Mouse (Mus musculus): Measurements from ENCODE around the gene Rplp1. TPM values are rescaled to one million over a fixed set of nuclear protein-coding genes. Genes with fewer than 3 reads are reported as not detected.

Rplp1 gene
- total RNA-seq, 2 experiments from 2014 or later: 829 to 981 TPM

DNA sequence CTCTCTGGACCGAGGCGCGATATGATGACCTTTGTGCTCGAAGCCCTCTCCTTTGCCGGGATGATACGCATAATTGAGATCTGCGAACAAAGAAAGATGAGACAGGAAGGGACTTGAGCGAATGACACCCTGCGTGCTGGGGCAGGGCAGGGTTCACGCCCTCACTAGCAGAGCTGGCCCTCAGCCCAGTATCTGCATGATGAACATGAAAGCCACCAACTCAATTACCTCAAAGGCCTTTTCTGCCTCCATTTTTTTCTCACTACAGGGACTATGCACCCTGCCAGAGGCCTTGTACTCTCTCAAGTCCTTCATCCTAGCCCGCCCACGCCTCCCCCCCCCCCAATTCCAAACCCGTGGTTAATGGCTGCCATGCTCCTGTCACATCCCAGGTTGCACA, 29.4 kb downstream of the Rplp1 start:
- no peak for ATAC-seq (replicated peaks; ENCODE audit: low FRiP score, poor library complexity, severe bottlenecking)

DNA sequence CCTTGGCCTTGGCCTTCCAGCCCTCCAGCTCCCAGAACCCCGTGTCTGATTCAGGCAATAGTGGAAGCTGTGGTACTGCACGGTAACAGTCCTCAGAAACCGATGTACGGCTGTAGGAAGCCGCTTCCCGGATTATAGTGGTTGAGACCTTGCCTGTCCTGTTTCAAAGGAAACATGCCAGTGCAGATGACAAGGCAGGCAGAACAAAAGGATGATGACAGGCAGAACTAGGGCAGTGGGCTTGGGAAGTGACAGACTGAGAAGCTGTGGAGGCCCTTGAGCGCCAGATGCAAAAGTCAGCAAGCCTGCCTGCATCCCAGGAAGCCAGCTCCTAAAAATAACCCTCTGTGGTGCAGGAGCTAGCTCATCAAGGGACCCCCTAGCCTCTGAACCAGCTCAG, 30.0 kb downstream of the Rplp1 start:
- no peak for ATAC-seq (replicated peaks; ENCODE audit: low FRiP score, poor library complexity, severe bottlenecking)

DNA sequence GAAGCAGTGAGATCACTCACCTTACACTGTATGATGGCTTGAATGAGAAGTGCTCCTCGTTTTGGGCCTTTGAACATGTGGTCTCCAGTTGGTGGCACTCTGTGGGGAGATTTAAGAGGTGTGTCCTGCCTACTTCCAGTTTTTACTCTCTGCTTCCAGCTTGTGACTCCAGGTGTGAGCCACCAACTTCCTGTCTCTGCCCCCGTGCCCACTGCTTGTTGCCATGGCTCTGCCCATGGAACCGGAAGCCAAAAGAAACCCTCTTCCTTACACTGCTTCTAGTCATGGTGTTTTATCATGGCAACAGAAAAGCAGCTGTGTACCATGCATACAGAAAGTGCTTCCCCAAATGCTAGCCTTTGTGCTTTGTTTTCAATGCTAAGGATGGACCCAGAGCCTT, 32.2 kb downstream of the Rplp1 start:
- no peak for ATAC-seq (replicated peaks; ENCODE audit: low FRiP score, poor library complexity, severe bottlenecking)

DNA sequence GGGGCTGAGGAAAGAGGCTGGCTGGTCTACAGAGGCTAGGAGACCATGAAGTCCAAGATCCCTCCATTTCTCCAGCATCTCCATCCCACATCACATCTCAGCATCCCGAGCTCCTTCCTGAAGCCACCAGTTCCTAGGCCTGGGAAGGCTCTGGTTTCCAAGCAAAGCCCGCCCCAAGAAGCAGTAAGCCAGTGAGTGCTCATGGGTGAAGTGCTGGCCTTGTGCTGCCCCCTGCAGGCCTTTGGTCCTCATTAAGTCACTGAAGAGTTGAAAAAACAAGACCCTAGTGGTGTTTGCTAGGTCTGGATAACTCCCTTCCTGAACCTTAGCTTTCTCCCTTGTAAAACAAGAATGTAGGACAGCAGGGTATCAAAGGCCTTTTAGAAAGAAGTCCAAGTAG, 35.5 kb downstream of the Rplp1 start:
- ATAC-seq (replicated peaks; ENCODE audit: low FRiP score, poor library complexity, severe bottlenecking): no peak

DNA sequence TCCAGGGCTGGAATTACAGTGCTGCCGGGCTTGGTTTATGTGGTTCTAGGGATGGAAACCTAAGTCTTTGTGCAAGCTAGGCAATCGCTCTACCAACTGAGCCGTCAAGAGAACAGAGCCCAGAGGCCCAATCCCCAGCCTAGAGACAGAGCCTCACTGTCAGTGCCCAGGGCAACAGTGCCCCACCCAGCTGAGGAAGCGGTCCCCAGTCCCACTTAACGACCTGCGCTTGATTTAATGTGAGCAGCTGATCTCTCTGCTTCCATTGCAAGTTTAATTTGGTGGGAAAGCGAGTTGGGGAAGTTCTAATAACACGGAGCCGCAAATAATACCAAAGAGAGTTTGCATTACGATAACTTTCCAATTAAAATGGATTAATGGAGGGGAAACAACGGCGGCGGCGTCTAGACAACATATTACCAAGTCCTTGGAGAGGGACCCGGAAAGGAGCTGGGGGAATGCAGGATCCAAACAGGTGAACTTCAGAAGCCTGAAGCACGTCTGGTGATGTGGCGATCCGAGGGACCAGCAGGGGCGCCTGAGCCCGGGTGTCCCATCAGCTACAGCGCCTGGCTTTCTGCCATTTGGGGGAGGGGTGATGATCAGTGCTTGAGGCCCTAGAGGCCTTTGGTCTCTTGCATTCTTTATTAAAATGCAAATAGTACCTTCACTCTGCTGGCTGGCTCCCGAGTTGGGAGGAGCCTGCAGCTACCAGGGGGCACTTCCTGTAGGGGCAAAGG, 36.8 kb downstream of the Rplp1 start:
- no peak for ATAC-seq (replicated peaks; ENCODE audit: low FRiP score, poor library complexity, severe bottlenecking)

DNA sequence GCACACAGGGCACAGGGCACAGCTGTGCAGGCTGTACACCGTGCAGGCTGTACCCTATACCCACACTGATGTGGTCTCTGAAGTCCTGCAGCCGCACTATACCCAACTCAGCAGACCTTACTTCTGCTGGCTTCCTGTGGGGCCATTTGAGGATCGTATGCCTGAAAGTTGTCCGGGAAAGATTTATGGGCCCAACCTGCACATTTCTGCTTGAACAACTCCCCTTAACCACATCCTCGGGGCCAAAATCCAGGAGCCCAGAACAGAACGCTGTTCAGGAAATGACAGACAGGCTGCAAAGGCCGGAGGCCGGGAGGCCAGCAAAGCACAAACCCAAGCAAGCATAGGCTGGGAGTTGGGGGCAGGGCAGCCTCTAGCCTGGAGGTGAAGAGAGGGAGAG, 41.0 kb downstream of the Rplp1 start:
- ATAC-seq (replicated peaks; ENCODE audit: low FRiP score, poor library complexity, severe bottlenecking): no peak

DNA sequence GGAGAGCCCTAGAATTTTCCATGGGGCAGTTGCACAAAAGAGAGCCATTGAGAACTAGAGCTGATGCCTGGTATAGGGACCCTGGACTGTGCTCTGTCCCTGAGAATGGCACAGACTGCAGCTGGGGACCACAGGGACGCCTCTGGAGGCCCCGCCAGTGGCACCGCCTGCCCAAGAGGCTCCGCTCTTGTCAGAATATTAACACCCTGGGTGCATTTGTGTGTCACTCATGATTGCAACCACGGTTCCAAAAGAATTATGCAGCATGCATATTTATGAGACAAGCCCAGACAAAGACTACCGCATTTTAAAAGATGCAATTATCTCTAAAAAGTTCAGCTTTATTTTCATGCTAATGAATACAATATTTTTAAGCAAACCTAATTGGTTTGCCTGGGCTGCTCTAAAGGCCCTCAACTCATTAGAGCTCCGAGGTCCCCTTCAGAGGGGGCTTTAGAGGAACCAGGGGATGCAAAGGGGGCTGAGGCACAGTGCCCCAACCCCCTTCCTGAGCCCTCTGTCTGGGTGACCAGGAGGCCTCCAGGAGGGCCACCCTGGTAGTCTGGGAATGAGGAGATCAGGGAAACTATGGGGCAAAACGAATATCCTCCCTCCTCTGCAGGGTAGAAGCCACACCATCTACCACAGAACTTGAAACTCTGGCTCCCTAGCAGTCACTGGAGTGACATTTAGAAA, 41.9 kb downstream of the Rplp1 start:
- no peak for ATAC-seq (replicated peaks; ENCODE audit: low FRiP score, poor library complexity, severe bottlenecking)

DNA sequence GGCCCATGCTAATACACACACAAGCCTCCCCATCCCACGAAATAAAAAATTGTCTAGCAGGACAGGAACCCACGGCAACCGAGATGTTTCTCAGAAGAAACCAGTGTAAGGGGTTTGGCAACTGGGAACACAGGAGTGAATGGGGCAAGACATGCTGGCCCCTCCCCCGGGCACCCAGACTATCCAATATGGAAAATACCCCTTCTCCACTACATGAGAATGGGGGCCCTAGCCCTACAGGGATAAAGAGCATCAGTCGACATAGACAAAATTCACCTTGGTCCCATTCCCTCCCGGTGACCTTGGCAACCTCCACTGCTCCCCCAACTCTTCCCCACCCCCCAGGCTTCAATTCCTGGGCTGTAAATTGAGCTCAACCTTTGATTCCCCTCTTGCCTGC, 42.5 kb downstream of the Rplp1 start:
- ATAC-seq (replicated peaks; ENCODE audit: low FRiP score, poor library complexity, severe bottlenecking): no peak

DNA sequence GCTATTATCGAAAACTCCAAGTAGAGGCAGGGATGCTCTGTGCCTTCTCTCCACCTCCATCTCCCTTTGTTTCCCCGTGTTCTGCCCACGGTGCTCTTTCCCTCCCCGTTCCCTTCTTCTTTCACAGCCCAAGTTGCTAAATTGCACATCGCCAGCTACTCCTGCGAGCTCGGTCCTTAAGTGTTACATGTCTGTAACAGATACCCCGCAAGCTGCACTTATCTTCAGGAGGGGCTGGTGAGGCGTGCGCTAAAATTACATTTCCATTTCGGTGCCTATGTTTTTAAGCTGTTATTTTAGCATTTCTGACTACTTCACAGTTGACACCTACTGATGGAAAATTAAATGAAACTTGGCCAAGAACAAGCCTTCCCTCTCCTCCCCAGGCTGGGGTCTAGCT, 46.7 kb downstream of the Rplp1 start:
- ATAC-seq (replicated peaks; ENCODE audit: low FRiP score, poor library complexity, severe bottlenecking): no peak

Other genes with a start within 250 kb of the Rplp1 start
- gene Kif23, start 32.2 kb upstream of the Rplp1 start, total RNA-seq (2015; ENCODE audit: low replicate concordance): 67.1 and 70.2 TPM in 2 replicates
- 131 and 155 TPM in 2 replicates for gene Kif23, start 32.2 kb upstream of the Rplp1 start, total RNA-seq (2017; ENCODE audit: low replicate concordance)
- not detected in 2 replicates for gene Paqr5, start 112.3 kb upstream of the Rplp1 start, total RNA-seq (2015; ENCODE audit: low replicate concordance)
- gene Paqr5, start 112.3 kb upstream of the Rplp1 start, total RNA-seq (2017; ENCODE audit: low replicate concordance): not detected in 2 replicates
- gene Glce, start 208.1 kb upstream of the Rplp1 start, total RNA-seq (2015; ENCODE audit: low replicate concordance): 0.38 and 7.1 TPM in 2 replicates
- gene Glce, start 208.1 kb upstream of the Rplp1 start, total RNA-seq (2017; ENCODE audit: low replicate concordance): 2.2 and 4.3 TPM in 2 replicates